Mouse (Mus musculus) regulatory T cell (primary cell): ENCODE measurements around the gene Fbln1.

Source experiments
- in situ Hi-C: fragments of 300-600 bp; cut with MboI, MseI; formaldehyde crosslinking; loops from one replicate; pipeline ENCODE4 v1.15.1; 2025; ENCODE audit warnings: high pct_unique_total_duplicates

Gene Fbln1

GRCm38 (mm10) chr15:85335671-85336300 is 130.0 kb downstream of the Fbln1 start, which contains the start of gene Atxn10:
Atxn10 (plus strand) TSS chr15:85336245.
- in situ Hi-C loops = loop anchor here (25.0 kb wide), 1 partner anchor 727 kb away; the partner anchor contains the start of gene Gramd4
